Mouse (Mus musculus): Measurements from ENCODE around the gene Vcl.

The Vcl gene

DNA sequence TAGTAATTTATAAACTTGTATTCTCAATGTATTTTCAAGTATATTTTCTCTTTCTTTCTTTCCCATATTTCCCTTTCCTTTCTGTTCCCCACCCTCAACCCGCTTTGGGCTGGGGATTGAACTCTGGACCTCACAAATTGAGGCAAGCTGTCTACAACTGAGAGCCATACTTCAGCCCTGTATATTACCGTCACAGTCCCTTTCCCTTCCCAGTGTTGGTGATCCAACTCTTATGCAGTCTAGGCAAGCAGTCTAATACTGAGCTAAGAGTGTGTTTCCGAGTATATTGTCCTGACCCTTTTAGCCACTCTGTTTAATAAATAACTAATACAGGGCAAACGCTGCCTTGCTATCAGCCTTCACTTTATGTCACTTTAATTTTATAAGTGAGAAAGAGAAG is 70.4 kb downstream of the Vcl start:
- no peak for DNase-seq (ENCODE audit: extremely low spot score, low spot score)

DNA sequence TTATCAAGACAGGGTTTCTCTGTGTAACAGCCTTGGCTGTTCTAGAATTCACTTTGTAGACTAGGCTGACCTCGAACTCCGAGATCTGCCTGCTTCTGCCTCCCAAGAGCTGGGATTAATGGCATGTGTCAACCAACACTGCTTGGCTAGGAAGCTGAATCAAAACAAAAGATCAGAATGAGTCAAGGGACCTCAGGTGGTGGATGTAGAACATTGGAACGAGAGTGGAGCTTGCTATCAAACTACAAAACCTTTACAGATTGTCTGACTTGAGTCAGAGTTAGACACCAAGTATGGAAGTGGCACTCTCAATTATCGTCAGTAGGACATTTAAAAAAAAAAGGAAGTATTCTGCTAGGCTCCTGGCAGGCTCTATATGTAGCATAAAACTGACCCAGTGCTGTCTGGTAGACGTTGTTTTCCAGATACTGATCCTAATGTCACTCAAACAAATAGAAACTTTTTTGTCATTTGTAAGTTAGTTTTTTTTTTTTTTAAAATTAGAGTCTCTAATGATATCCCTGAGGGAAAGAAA is 84.7 kb downstream of the Vcl start:
- no peak for DNase-seq (ENCODE audit: extremely low spot score, low spot score)

DNA sequence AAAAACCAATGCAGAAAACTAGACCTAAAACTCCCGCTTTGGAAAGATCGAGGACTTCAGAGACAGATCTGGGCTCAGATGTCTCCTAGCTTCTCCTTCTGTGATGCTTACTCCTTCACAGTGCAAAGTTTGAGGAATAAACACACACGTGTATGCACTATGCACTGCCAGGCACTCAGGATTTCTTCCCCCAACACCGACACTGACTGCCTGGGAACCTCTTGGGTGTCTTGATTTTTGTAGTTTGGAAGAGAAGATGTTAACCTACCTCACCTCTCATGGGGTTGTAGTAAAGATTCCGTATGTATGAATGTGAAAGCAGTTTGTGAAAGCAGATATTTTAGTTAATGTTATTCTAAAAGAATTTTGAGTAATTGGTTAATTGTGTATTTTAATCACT is 88.7 kb downstream of the Vcl start:
- no peak for DNase-seq (ENCODE audit: extremely low spot score, low spot score)

GRCm38 (mm10) chr14:21018977-21019376 is 89.8 kb downstream of the Vcl start:
- DNase-seq (ENCODE audit: extremely low spot score, low spot score) = no peak

DNA sequence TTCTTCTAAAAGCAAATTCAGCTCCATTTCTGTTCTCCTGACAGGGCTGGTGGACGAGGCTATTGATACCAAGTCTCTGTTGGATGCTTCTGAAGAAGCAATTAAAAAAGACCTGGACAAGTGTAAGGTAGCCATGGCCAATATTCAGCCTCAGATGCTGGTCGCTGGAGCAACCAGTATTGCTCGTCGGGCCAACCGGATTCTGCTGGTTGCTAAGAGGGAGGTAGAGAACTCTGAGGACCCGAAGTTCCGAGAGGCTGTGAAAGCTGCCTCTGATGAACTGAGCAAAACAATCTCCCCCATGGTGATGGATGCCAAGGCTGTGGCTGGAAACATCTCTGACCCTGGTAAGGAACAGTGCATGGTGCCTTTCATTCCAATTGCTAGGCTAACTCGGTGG is 91.2 kb downstream of the Vcl start:
- no peak for DNase-seq (ENCODE audit: extremely low spot score, low spot score)

- no peak for DNase-seq (ENCODE audit: extremely low spot score, low spot score)
Measured at GRCm38 (mm10) chr14:21027542-21027941, 98.3 kb downstream of the Vcl start.

DNA sequence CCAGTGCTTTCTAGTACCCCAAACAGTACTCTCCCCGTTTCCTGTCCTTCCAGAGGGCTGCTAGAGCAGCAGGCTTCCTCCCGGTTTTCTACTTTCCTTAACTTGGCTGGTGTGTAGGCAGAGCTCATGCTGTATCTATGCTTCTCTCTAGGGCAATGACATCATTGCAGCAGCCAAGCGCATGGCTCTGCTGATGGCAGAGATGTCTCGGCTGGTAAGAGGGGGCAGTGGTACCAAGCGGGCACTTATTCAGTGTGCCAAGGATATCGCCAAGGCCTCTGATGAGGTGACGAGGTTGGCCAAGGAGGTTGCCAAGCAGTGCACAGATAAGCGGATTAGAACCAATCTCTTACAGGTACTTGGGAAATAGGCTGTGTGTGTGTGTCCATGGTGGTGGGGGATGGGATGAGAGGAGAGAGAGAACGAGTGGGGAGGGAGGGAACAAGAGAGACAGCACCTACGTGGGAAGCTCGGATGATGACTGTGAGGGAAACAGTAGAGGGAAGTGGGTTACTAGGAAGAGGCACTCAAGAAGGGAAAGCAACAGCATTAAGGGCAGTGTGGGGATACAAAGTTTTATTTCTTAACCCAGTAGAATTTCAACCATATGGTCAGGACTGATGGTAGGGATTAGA is 99.9 kb downstream of the Vcl start:
- no peak for DNase-seq (ENCODE audit: extremely low spot score, low spot score)

DNA sequence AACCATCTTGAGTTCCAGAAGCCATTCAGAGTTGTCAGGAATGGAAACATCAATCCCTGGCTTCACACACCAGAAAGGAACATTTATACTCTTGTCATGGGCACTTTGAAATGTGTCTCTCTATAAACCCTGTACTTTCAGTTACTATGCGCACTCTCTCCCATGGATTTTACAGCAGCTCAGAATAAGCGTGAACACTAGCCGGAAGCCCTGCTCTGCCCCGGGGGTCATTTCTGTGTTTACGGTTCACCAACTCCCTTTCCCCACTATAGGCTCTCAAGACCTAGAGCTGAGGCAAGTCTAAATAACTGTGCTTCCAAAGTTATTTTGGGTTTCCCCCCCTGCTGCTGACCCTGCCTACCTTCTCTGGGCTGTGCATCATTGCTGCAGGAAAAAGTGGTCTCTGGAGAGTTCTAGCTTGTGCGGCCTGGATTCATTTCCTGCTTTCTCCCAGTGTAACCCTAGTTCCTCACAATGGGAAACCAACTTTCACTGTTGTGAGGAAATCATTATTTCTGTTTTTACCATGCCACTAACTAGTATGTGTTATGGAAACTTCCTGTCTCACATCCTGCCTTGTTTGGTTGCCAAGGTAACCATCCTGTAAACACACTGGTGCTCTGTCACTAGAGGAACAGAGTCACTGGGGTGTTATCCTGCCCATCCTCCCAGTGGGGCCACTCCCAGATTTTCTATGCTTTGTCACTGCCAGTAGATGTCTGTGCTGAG is 102.7 kb downstream of the Vcl start:
- peak; percentile 24 for DNase-seq (ENCODE audit: extremely low spot score, low spot score)

DNA sequence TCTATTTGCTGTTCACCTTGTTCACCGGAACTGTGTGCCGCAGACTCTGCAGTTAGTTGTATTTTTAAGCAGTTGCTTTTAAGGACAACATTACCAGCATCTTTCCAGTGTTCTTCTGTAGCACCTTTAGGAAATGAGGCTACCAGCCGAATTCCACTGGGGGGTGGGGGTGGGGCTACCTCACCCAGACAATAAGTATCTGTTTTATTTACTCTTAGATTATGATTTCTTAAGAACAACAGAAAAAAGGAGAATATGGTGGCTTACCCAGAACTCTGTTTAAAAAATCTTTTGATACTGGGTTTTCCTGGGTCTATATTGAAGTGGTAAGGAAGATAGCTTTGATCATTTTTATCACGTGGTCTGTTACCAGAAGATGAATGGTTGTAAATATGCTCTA is 105.1 kb downstream of the Vcl start:
- no peak for DNase-seq (ENCODE audit: extremely low spot score, low spot score)

GRCm38 (mm10) chr14:21034791-21035190 is 105.6 kb downstream of the Vcl start:
- no peak for DNase-seq (ENCODE audit: extremely low spot score, low spot score)

- DNase-seq (ENCODE audit: extremely low spot score, low spot score) = no peak
Measured at GRCm38 (mm10) chr14:21039077-21039476, 109.9 kb downstream of the Vcl start.

DNA sequence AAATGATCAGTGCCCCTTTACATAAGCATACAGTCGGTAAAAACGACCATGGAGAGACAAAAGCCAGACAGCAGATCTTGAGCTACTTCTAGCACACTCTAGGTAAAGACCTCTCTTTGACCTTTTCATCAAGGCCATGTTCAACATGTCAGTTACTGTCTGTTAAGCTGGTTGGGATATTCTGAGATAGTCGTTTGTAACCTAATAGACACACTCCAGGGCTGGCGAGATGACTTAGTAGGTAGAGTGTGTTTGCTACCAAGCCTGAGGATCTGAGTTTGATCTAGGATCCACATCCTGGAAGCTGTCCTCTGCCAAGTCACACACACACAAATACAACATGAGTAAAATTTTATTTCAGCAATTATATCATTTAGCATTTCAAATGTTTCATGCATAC is 110.4 kb downstream of the Vcl start:
- no peak for DNase-seq (ENCODE audit: extremely low spot score, low spot score)

DNA sequence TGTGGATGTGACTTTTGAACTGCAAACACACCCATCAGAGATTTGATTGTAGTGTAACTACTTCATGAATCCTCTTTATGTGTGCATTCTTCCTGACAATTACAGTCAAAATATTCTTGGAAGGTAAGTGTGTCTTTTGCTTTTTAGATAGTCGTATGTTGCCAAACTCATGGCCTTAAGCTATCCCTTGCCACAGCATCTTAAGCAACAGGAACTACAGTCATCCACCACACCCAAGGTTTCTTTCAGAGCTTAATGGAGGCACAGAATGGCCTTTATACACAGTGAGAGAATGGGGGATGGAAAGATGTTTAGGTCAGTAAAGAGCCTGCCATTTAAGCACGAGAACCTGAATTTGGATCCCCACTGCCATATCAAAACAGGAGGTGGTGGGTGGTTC is 118.6 kb downstream of the Vcl start:
- DNase-seq (ENCODE audit: extremely low spot score, low spot score) = no peak

DNA sequence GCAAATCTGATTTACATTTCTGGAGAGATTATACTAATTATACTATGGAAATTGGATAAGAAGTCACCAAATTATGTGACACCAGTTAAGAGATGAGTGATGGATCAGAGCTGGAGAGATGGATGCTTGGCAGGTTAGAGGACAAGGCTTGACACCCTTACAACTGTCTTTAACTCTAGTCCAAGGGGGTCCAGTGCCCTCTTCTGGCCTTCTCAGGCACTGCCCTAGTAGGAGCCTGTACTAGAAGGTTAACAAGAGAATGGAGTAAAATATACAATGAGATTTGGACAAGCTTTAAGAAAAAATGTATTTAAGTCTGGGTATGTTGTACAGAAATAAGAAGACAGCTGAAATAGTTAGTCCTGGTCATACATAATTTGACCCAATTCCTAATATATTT is 119.7 kb downstream of the Vcl start:
- DNase-seq (ENCODE audit: extremely low spot score, low spot score) = peak; percentile 24

DNA sequence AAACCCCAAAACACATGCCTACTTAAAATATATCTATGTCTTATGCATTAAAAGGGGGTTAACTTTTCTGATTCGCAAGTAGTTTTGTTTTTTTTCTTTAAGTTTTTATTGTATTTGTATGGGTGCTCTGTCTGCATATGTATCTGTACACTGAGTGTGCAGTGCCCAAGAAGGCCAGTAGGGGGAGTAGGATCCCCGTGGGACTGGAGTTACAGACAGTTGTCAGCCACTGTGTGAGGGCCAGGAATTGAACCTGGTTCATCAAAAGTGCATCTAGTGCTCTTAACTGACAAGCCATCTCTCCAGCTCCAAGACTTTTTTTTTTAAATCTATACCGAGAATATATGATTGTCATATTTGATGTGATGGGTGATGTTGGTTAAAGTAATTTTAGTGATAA is 121.5 kb downstream of the Vcl start:
- no peak for DNase-seq (ENCODE audit: extremely low spot score, low spot score)

GRCm38 (mm10) chr14:21051380-21052111 is 122.3 kb downstream of the Vcl start:
- DNase-seq (ENCODE audit: extremely low spot score, low spot score) = no peak

DNA sequence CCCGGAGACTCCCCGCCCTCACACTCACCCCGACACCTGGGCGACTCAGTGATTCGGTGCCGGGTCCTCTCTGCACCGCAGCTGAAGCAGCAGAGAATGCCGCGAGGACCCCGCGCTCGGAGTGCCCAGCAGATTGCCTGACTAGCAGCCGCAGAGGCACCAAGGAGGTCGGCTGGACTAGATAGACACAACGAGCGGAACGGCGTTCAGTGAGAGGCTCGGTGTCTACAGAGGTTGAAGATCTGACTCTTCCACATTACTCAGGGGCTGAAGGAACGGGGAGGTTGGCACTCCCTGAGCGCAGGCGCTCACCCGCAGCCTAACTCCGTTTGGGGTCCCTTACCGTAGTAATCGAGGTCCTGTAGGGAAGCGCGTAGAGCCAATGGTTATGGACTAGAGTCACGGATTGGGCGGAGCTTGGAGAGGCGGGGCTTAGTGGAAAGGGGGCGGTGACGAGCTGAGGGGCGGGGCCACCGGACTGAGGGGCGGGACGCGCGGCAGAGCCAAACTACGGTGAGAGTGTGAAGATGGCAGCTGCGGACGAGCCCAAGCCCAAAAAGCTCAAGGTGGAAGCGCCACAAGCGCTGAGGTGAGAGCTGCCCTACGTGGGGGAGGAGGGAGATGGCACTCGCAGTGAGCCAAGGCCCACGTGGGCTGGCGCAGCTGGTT is 123.0 kb downstream of the Vcl start, which contains the start of the genes Ap3m1 and Adk:
Ap3m1 (minus strand) TSS at position 397 of the 669 bp plus-strand sequence.
Adk (plus strand) TSS at position 463 of the 669 bp plus-strand sequence.
- peak; percentile 96 for DNase-seq (ENCODE audit: extremely low spot score, low spot score)

DNA sequence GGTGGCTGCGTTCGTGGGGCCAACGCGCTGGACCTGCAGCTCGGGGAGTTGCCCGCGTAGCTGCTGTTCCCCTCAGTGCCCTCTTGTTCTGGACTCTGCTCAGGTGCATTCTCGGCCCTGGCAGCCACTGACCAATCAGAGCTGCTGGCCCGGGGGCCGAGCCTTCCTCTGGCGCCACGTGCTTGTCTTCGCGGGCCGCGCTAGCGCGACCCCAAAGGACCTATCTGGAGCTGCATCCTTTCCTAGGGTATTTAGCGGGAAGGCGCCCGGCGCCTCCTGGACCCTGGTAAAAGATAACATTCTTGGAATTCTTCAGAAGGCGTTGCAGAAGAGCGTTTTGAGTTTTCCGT is 123.6 kb downstream of the Vcl start:
- peak; percentile 80 for DNase-seq (ENCODE audit: extremely low spot score, low spot score)

DNA sequence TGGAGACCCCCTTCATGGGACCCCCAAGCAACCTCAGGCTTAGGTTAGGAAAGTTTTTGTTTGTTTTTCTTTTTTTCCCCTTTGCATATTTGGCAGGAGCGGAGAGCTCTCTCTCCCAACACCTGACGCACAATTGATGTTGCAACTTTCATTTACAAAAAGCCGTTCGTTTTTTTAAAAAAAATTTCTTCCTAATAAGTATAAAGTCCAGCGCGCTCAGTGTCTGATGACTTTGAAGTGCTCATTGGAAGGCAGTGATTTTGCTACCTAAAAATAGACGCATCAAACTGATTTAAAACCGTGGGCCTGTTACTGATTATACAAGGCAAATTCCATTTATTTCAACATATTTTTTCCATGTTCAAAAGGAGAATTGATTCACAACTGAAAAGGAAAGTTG is 124.0 kb downstream of the Vcl start:
- DNase-seq (ENCODE audit: extremely low spot score, low spot score) = no peak

- DNase-seq (ENCODE audit: extremely low spot score, low spot score) = no peak
Measured at GRCm38 (mm10) chr14:21053586-21053985, 124.4 kb downstream of the Vcl start.

DNA sequence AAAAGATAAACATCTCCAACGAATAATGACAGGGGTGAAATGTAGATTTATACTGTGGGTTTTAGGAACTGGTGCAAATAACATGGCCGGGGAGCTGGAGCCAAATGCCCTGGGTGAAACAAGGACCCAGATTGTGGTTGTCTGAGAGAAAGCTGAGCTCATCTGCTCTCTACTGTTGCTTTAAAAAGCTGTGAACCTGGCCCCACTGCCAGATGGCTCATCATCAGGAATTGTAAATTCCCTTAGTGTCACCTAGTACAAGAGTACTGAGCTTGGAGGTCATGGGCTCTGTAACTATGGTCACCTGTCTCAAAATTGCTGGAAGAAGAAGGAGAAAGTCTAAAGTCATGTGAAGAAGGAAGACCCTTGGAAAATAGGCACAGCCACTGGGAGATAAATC is 129.8 kb downstream of the Vcl start:
- DNase-seq (ENCODE audit: extremely low spot score, low spot score) = no peak

All from neural tube, embryonic 10.5 days (tissue).